Mouse (Mus musculus): ENCODE results near the gene Far1. TPM values are rescaled to one million over a fixed set of nuclear protein-coding genes. Genes with fewer than 3 reads are reported as not detected.
A peak's percentile ranks its signal among the peaks of the same experiment; 100 is the strongest.

The Far1 gene
- polyA plus RNA-seq, 1 experiment from 2014 or later: 93.4 TPM

DNA sequence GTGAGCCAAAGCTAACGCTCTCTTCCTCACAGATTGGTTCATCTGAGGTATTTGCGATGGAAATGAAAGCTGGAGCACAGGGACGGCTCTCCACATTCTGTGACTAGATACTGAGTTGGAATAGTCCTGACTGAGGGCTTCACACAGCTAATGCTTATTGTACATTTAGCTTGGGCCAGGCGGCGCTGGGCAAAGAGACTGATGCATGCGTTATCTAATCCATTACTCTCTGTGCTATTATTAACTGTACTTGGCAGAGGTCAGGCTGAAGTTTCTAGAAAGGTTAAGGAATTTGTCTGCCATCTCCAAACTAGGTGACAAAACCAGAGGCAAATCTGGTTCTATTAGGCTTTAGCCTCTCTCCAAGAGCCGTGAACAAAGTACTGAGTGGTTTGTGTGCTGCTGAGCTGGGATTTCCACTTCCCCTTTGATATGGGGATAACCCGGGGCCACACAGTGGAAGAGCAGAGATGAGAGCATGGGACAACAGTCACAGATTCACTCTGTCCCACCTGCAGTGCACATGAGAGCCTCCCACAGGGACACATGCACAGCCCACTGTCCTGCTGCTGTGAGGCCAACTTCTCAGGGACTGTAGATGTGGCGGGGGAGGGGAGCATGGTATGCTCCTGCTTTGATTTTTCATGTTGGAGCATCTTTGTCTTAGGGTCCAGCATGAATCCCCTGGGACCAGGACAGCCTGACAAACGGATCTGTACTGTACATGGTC, 100.7 kb downstream of the Far1 start:
- WGBS: 83% methylated on average over 10 of the region's 10 CpGs
- no peaks in the 10 kb centered on the region for H3K36me3 ChIP-seq
- H3K4me2 ChIP-seq (replicated peaks): no peak overlapping the region
- H3K27me3 ChIP-seq: no peaks in the 10 kb centered on the region
- ATAC-seq (ENCODE audit: low FRiP score): no peak
- H3K27ac ChIP-seq: no peak overlapping the region
- no peak overlapping the region for H3K4me3 ChIP-seq
- H3K4me1 ChIP-seq: no peaks in the 10 kb centered on the region
- no peak overlapping the region for H3K9ac ChIP-seq
- no peaks in the 10 kb centered on the region for H3K9me3 ChIP-seq (replicated peaks)

DNA sequence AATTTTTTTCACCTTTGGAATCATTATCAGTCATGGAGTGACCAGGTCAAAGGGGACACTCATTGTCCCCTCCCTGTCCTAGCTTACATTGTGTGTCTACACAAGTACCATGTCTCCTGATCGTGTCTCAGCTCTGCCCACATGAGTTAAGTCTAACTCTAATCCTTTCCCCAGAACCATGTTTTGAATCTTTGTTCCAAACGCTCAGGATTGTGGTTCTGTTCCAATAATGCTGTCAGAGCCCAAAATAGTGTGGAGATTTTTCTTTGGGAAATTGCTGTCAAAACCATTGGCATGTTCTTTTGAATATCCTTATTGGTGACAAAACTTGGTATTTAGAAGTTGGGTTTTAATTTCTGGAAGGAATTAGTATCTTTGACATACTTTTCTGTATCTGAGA, 105.5 kb downstream of the Far1 start:
- no peaks in the 10 kb centered on the region for H3K27me3 ChIP-seq
- no peaks in the 10 kb centered on the region for H3K9me3 ChIP-seq (replicated peaks)
- no peaks in the 10 kb centered on the region for H3K36me3 ChIP-seq
- no peak overlapping the region for H3K27ac ChIP-seq
- H3K4me1 ChIP-seq: peaks cover 9% of the 10 kb centered on the region; the same call in 1 of the 2 replicates
- no peak overlapping the region for H3K4me2 ChIP-seq (replicated peaks)
- H3K4me3 ChIP-seq: no peak overlapping the region
- no peak for ATAC-seq (ENCODE audit: low FRiP score)
- no peak overlapping the region for H3K9ac ChIP-seq
- 90% methylated on average over 2 of the region's 2 CpGs for WGBS

DNA sequence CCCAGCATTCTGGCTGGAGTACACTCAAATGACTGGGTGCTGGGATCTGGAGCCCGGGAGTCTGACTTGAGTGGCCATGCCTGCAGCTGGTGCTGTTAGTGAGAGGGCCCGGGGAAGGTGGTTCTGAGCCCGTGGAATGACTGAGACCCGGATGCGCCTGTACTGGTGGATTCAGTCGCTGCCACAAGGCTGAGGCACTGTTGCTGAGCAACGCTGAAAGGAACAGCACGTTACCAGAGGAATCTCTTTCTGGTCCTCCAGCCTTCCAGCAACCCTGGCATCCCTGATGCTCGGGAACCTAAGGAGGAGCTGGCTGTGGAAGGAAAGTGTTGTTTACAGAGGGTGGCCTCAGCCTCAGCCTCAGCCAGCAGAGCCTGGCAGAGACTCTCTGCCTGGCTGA, 106.1 kb downstream of the Far1 start:
- H3K4me2 ChIP-seq (replicated peaks): no peak overlapping the region
- H3K36me3 ChIP-seq: no peaks in the 10 kb centered on the region
- H3K9ac ChIP-seq: no peak overlapping the region
- no peak for ATAC-seq (ENCODE audit: low FRiP score)
- 0 out of 2 replicates have a peak overlapping the region, but pooled peaks have one; percentile 13 for H3K27ac ChIP-seq
- H3K4me3 ChIP-seq: no peak overlapping the region
- no peaks in the 10 kb centered on the region for H3K27me3 ChIP-seq
- 63% methylated on average over 9 of the region's 9 CpGs for WGBS
- H3K9me3 ChIP-seq (replicated peaks): no peaks in the 10 kb centered on the region
- H3K4me1 ChIP-seq: peaks cover 9% of the 10 kb centered on the region; the same call in 1 of the 2 replicates

Other genes with a start within 250 kb of the Far1 start
- 42.8 and 45.4 TPM in 2 replicates for gene Btbd10, start 144.4 kb upstream of the Far1 start, polyA plus RNA-seq (2016; fragmentation: Nextera tagmentation; extraction: Ambion mirVana)
- gene Pth, start 125.3 kb upstream of the Far1 start, polyA plus RNA-seq (2016; fragmentation: Nextera tagmentation; extraction: Ambion mirVana): not detected in 2 replicates